Mouse (Mus musculus) layer of hippocampus, adult 9-10 months (tissue): ENCODE results near the gene Necap1.

ENCODE experiments used
- DNase-seq: peaks from one replicate; pipeline ENCODE4 v3.0.0; 2022; ENCODE audit warnings: low spot score

Necap1 gene

DNA sequence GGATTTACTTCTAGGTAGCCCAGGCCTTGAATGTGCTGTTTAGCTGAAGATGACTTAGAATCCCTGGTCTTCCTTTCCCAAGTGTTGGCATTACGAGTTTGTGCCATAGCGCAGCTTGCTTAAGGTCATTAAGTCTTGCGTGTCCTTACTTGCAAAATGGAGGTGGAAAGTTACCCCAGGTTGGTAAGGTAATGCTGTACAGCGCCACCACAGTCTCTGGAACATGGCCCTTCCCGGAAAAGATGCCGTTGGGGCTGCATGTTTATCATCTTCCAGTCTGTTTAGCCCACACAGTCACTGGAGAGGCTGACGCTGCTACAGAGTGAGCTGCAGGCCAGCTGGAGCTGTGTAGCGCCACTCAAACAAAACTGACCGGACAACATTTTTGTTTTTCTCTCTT lies 9.3 kb downstream of the Necap1 start:
- no peak for DNase-seq

DNA sequence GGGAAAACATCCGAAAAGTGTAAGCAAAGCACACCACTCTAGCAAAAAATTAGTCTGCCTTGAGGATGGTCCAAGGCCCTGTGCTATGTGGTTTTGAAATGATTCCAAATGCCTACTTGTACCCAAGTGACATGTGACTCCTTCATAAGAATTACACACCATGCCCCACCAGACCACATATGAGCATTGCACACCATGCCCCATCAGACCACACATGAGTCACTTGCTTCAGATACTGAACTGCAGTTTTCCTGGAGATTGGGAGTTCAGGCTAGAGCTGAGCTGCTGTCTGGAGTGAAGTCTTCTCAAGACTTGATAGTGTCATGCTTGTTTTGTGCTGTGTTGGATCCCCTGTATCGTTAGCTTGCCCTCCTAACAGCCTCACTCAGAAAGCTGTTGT lies 15.3 kb downstream of the Necap1 start:
- DNase-seq, result no peak

DNA sequence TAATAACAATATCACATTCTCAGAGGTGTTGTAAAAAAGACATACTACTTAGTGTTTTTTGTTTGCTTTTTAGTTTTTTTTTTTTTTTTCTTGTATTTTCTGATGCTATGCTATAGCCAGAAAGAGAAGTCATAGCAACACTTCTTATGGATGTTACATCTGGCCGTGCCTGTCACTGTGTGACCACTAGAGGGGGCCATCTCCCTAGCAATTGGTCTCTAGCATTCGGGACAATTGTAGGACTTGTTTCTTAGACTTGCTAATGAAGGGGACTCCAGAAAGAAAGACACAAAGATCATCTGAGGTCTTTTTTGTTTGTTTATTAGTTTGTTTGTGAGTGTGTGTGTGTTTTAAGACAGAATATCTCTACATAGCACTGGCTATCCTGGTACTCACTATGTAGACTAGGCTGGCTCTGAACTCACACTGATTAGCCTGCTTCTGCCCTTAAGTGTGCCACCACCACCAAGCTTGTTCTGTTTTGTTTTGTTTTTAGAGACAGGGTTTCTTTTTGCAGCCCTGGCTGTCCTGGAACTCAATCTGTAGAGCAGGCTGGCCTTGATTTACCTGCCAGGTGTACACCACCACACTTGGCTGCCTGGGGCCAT lies 18.3 kb downstream of the Necap1 start:
- peak; percentile 45 for DNase-seq

DNA sequence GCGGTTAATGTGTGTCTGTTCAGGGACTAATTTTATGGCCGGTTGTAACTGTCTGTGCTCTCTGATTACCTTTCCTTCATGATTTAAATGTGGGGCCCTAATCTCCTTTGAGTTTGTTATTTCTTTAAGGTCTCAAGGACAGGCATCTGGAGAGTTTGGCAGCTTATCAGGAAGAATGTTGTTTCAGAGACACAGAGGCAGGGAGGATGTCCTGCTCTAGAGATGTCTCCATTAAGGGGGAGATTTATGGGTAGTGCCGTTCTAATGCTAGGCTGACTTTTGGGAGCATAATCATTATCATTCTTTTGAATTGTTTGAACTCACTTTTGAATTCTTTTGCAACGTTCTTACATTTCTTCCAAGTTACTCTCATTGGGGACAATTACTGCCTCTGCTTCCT lies 45.6 kb downstream of the Necap1 start:
- no peak for DNase-seq

DNA sequence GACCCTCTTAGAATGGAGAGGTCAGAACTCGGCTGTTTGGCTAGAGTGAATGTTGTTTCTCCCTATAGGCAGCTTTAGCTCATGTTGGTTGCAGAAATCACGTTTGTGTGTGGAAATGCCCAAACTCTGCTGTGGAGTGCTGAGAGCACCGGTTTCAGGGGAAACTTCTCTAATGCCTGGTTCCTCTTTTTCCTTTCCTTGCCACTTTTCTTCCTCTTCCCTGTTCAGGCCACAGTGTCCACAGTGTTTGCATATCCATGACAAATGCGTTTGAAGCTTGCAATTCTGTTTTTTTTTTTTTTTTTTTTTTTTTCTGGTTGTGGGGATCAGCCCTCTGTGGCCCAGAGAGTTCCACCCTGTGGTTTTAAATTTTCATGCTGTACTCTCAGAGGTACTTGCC lies 47.2 kb downstream of the Necap1 start, which contains the start of gene Clec4a1:
Gene Clec4a1 (plus strand): TSS at position 398 of the 400 bp plus-strand sequence.
- peak; percentile 9 for DNase-seq

DNA sequence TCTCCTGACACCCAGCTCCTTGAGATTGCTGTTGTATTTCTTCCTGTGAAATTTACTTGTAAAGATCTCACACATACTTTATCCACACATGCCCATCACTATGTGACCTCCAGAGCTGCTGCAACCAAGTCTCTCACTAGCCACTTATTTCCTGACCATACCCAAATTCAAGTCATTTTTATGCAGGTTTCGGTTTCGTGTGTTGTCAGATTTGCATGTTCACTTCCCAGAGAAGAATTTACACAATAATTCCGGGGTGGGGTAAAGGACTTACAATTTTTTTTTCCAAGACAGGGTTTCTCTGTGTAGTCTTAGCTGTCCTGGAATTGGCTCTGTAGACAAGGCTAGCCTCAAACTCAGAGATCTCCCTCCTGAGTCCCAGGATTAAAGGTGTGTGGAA lies 60.6 kb downstream of the Necap1 start:
- no peak for DNase-seq
